Mouse (Mus musculus) stomach, postnatal 0 days (tissue): ENCODE data around the gene Tox2. TPM values are rescaled to one million over a fixed set of nuclear protein-coding genes. Genes with fewer than 3 reads are reported as not detected.

Experiments
- ATAC-seq: fragments of 200-750 bp; cut with Nextera tagmentation; 2 replicates; pipeline ENCODE4 v1.8.0; 2017; ENCODE audit not compliant: low FRiP score, low TSS enrichment
- DNase-seq: peaks from one replicate; pipeline ENCODE4 v3.0.0-alpha.2; 2016; ENCODE audit warnings: low spot score
- H3K27ac ChIP-seq: fragments of 300-500 bp; sonication (generic); replicated peaks from 2 replicates; pipeline ENCODE4 v1.5.1; 2014; ENCODE audit warnings: mild to moderate bottlenecking, control low read depth
- H3K27me3 ChIP-seq: fragments of 300-500 bp; sonication (generic); 2 replicates; pipeline ENCODE4 v1.6.1; 2014; ENCODE audit warnings: low read length; ENCODE audit not compliant: control insufficient read depth, insufficient read depth
- H3K36me3 ChIP-seq: fragments of 300-500 bp; sonication (generic); 2 replicates; pipeline ENCODE4 v1.6.1; 2014; ENCODE audit warnings: low read length, mixed read lengths; ENCODE audit not compliant: control insufficient read depth, insufficient read depth
- H3K4me1 ChIP-seq: fragments of 300-500 bp; sonication (generic); replicated peaks from 2 replicates; pipeline ENCODE4 v1.6.1; 2014; ENCODE audit warnings: antibody characterized with exemption; ENCODE audit not compliant: control insufficient read depth, insufficient read depth
- H3K4me2 ChIP-seq: fragments of 300-500 bp; sonication (generic); replicated peaks from 2 replicates; pipeline ENCODE4 v1.6.1; 2014; ENCODE audit warnings: low read depth, mild to moderate bottlenecking, control low read depth, moderate library complexity
- H3K4me3 ChIP-seq: fragments of 300-500 bp; sonication (generic); 2 replicates; pipeline ENCODE4 v1.5.1; 2014; ENCODE audit warnings: low read depth, low read length, control low read depth
- H3K9ac ChIP-seq: fragments of 300-500 bp; sonication (generic); 2 replicates; pipeline ENCODE4 v1.6.1; 2014; ENCODE audit warnings: mild to moderate bottlenecking, low read length, control low read depth, mixed read lengths
- H3K9me3 ChIP-seq: fragments of 300-500 bp; sonication (generic); 2 replicates; pipeline ENCODE4 v1.6.1; 2016; ENCODE audit warnings: low read length; ENCODE audit not compliant: control insufficient read depth
- CTCF ChIP-seq: IDR thresholded peaks from 2 replicates; pipeline ENCODE4 v1.5.1; 2016; ENCODE audit warnings: antibody characterized with exemption, low read depth, mild to moderate bottlenecking, moderate library complexity
- EP300 ChIP-seq: optimal IDR thresholded peaks from 2 replicates; pipeline ENCODE3; 2016; ENCODE audit warnings: antibody characterized with exemption
- WGBS: fragments of 180-500 bp; shearing (Covaris S2); extraction: QIAGEN DNeasy Blood & Tissue Kit; methylation state at CpG from one replicate; pipeline ENCODE4 v1.1.7; 2014; 5-methylcytosine and 5-hydroxymethylcytosine counted together
- polyA plus RNA-seq: library from polyadenylated mRNA; unstranded; fragments of >200 nt; fragmentation: Nextera tagmentation; extraction: Ambion mirVana; gene quantifications from 2 replicates; pipeline ENCODE4 v1.2.1, GENCODE M21; 2015

Gene Tox2
- polyA plus RNA-seq, 1 experiment from 2014 or later = 0.98 TPM

DNA sequence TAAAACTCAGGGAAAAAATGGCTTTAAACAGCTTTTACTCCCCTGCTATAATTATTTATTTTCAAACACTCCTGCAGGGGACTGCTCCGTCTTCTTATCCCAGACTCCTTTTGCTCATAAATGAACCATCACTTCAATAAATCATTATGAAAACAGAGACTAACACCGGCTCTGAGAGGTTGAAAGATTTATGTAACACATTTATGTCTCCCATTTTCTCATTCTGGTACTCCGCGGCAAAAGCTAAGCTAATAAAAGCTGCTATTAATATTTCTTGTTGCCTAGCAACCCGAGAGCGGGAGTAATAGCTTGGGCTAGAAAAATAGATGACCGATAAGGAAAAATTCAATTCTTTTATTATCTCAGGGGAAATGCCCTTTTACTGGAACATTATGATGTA, 81.9 kb downstream of the Tox2 start:
- no peak overlapping the region for H3K27ac ChIP-seq
- H3K9me3 ChIP-seq = no peaks in the 10 kb centered on the region
- ATAC-seq = no peak
- no peak overlapping the region for H3K4me2 ChIP-seq
- H3K9ac ChIP-seq = no peak overlapping the region
- no peaks in the 10 kb centered on the region for H3K36me3 ChIP-seq
- no peak for DNase-seq
- H3K4me3 ChIP-seq = no peak overlapping the region
- TF ChIP-seq EP300 (no peak), CTCF (no peak)
- WGBS = 32% methylated on average over 7 of the region's 7 CpGs
- H3K27me3 ChIP-seq = no peaks in the 10 kb centered on the region
- H3K4me1 ChIP-seq = no peaks in the 10 kb centered on the region; the same call in 1 of the 2 replicates

DNA sequence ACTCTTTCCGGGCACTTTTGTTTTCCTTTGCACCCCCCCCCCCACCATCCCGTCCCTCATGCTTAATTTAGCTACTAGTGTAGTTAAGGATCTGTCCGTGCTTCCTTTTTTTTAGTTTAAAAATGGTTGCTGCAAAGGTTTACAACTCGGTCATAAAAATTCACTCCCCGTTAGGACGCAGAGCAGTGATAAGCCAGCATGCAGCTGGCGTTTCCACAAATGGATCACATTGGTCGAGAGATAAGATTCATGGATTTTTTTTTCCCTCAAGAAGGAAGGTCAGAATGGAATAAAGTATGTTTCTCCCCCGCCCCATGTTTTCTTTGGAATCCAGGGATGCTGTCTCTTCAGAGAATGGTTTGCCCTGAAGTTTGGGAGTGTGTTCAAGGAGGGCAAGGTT, 82.4 kb downstream of the Tox2 start:
- H3K9me3 ChIP-seq = no peaks in the 10 kb centered on the region
- H3K4me1 ChIP-seq = no peaks in the 10 kb centered on the region; the same call in 1 of the 2 replicates
- no peak overlapping the region for H3K4me3 ChIP-seq
- TF ChIP-seq EP300 (no peak), CTCF (no peak)
- H3K9ac ChIP-seq = no peak overlapping the region
- H3K27ac ChIP-seq = no peak overlapping the region
- DNase-seq (no peak), ATAC-seq (no peak)
- no peak overlapping the region for H3K4me2 ChIP-seq
- 42% methylated on average over 9 of the region's 9 CpGs for WGBS
- H3K27me3 ChIP-seq = no peaks in the 10 kb centered on the region
- H3K36me3 ChIP-seq = no peaks in the 10 kb centered on the region

DNA sequence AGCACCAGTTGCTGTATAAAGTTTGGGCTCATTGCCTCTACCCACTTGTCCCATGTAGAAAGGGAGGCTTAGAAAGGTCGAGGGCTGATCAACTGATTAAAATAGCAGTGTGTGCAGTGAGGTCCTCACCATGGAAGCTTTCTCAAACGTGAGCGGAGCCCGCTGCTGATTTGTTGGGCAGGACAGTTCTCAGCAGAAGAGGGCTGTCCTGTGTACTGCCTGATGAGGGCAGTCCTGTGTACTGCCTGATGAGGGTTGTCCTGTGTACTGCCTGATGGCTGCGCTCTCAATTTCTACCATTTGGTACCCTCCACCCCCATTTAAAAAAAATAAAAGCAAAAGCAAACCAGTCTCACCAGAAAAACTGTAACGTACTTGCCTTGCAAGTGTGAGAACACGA, 82.8 kb downstream of the Tox2 start:
- H3K4me2 ChIP-seq = no peak overlapping the region
- H3K27ac ChIP-seq = no peak overlapping the region
- no peak overlapping the region for H3K9ac ChIP-seq
- no peaks in the 10 kb centered on the region for H3K27me3 ChIP-seq
- no peaks in the 10 kb centered on the region for H3K36me3 ChIP-seq
- TF ChIP-seq EP300 = no peak
- TF ChIP-seq CTCF = peak; percentile 16; the same call in 1 of the 2 replicates
- no peaks in the 10 kb centered on the region; the same call in 1 of the 2 replicates for H3K4me1 ChIP-seq
- no peaks in the 10 kb centered on the region for H3K9me3 ChIP-seq
- 47% methylated on average over 7 of the region's 7 CpGs for WGBS
- DNase-seq (no peak), ATAC-seq (peak; percentile 36; the same call in 1 of the 2 replicates)
- H3K4me3 ChIP-seq = no peak overlapping the region

DNA sequence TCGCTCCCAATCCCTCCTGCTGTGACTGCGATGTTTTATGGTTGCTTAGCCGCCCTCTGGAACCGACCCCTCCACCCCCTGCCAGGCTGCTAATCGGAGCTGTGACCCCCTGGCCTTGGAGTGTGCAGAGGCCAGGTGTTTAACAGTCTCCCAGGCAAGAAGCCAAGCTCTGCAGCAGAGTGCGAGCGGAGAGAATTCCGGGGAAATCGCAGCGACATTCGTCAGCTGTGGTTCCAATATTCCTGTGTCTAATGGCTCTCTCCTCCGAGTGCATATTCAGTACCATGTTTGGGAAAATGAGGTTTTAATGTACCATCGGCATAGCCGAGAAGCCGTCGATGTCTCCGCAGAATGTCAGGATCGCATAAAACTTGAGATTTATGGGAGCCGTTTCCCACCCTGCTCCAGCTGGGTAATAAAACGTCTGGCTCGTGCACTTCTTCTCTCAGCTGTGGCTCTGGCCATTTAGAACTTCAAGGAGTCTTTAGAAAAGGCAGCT, 86.0 kb downstream of the Tox2 start:
- 11% methylated on average over 21 of the region's 21 CpGs for WGBS
- Histone ChIP-seq H3K4me1 (no peaks in the 10 kb centered on the region; the same call in 1 of the 2 replicates), H3K4me3 (no peak overlapping the region), H3K36me3 (no peaks in the 10 kb centered on the region), H3K9me3 (no peaks in the 10 kb centered on the region), H3K9ac (no peak overlapping the region), H3K27ac (no peak overlapping the region), H3K4me2 (peak overlapping the region; percentile 35), H3K27me3 (no peaks in the 10 kb centered on the region)
- TF ChIP-seq CTCF = no peak
- TF ChIP-seq EP300 = no peak
- ATAC-seq (no peak; the same call in 1 of the 2 replicates), DNase-seq (no peak)

DNA sequence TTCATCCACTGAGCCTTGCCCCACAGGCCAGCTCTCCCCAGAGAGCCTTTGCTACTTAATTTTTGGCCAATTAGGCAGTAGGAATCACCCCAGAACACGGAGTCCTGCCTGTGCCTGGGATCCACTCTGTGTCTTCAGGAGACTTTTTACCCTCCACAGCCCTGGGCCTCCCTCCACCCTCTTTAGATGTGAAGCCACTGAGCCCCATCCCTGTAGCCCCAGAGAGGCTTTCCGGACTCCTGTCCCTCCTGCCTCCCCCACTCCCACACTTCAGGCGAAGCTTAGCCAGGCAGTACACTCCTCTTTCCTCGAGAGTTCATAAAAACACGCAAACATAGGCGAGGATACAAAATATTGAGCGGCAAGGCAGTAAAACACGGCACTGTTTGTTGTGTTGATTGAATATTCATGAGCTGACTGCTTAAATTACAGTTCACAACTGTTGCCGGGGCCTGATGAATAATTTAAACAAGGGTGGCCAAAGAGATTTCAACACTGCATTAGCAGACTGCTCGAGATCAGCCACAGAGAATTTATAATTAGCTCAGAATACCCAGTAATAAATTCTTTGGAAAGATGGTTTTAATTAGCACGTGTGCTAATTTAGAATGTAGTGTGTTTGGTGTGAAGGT, 94.2 kb downstream of the Tox2 start:
- Histone ChIP-seq H3K4me3 (no peak overlapping the region), H3K9me3 (no peaks in the 10 kb centered on the region), H3K4me2 (no peak overlapping the region), H3K4me1 (no peaks in the 10 kb centered on the region), H3K9ac (no peak overlapping the region), H3K36me3 (no peaks in the 10 kb centered on the region), H3K27me3 (no peaks in the 10 kb centered on the region), H3K27ac (no peak overlapping the region)
- DNase-seq (no peak), ATAC-seq (no peak)
- TF ChIP-seq CTCF (no peak), EP300 (no peak)
- 64% methylated on average over 11 of the region's 11 CpGs for WGBS
